8 mouse cellular contexts compared by ENCODE assay signal in the genomic region with DNA sequence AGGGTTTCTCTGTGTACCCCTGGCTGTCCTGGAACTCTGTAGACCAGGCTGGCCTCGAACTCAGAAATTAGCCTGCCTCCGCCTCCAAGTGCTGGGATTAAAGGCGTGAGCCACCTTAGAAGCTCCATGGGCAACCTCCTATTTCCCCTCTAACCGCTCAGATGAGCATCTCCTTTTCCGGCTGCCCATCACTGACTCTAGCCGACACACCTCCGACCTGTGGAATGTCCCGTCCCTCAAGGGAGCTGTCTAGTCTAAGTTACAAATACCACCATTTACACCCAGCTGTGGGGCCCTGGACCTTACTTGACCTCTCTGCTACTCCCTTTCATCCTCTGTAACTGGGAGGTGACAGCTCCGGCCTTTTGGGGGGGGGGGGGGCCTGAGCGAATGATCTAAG. TPM values are rescaled to one million over a fixed set of nuclear protein-coding genes. Genes with fewer than 3 reads are reported as not detected.
A peak's percentile ranks its signal among the peaks of the same experiment; 100 is the strongest.
DNase-seq lines count a peak whose midpoint lies in the region; ATAC-seq and TF ChIP-seq lines count a peak whose summit lies in the region.

No protein-coding gene starts in this region.

- no peak for TF ChIP-seq POLR2A in spleen, adult 2 months (IDR thresholded peaks at IDR 0.05; ENCODE audit: low read depth, low read length)
- TF ChIP-seq POLR2A in myocyte (IDR thresholded peaks at IDR 0.05; ENCODE audit: insufficient read length, low read depth): no peak

- no peaks in the 10 kb centered on the region; the same call in 1 of the 2 replicates for H3K36me3 ChIP-seq in spleen, adult 2 months (ENCODE audit: control insufficient read depth, insufficient read depth, low read length)
- H3K36me3 ChIP-seq in myocyte (ENCODE audit: control insufficient read depth, insufficient read depth): peaks cover 4% of the 10 kb centered on the region

- H3K4me3 ChIP-seq in spleen, adult 2 months (ENCODE audit: extremely low read depth, insufficient read depth, insufficient read length): peak overlapping the region; percentile 83; the same call in 1 of the 2 replicates
- H3K4me3 ChIP-seq in myocyte: peak overlapping the region; percentile 47

- peak overlapping the region; percentile 58 for H3ac ChIP-seq in myocyte (ENCODE audit: control insufficient read depth, insufficient read length)

- no peak for ATAC-seq in megakaryocyte progenitor cell, adult 5-6 weeks (replicated peaks; ENCODE audit: poor library complexity)

- H3K27ac ChIP-seq in spleen, adult 2 months (ENCODE audit: insufficient read depth, low read length): no peak overlapping the region

- H3K4me1 ChIP-seq in spleen, adult 2 months (ENCODE audit: control insufficient read depth, insufficient read depth, insufficient read length): no peaks in the 10 kb centered on the region; the same call in 1 of the 2 replicates

- no peaks in the 10 kb centered on the region for H3K27me3 ChIP-seq in spleen, adult 2 months (ENCODE audit: control insufficient read depth, insufficient read depth, low read length)
- H3K27me3 ChIP-seq in myocyte (ENCODE audit: control insufficient read depth, insufficient read depth, insufficient read length): no peaks in the 10 kb centered on the region

- DNase-seq in cerebellum, adult 8-10 months: peak; percentile 19
- DNase-seq in cerebellum, adult 18-20 months: no peak
- DNase-seq in spleen, adult 2 months (ENCODE audit: low read depth in 1 of 2, low spot score in 2 of 2): no peak
- DNase-seq in spleen, postnatal 36 days (ENCODE audit: low spot score in 2 of 2): no peak
- peak; percentile 38 for DNase-seq in induced T-regulatory cell, adult 2 months (ENCODE audit: low read depth)
- no peak for DNase-seq in urinary bladder, postnatal 25 days (ENCODE audit: low spot score)

- peaks cover 30% of the 10 kb centered on the region for H3K79me2 ChIP-seq in myocyte (ENCODE audit: control insufficient read depth, insufficient read depth)

- TF ChIP-seq CTCF in spleen, adult 2 months (IDR thresholded peaks at IDR 0.05; ENCODE audit: extremely low read depth, insufficient read depth, insufficient read length, insufficient replicate concordance): no peak

- WGBS in spleen, adult 2 months: 18% methylated on average over 10 of the region's 10 CpGs

- H3K4me2 ChIP-seq in myocyte (ENCODE audit: low read depth): peak overlapping the region; percentile 79

TF ChIP-seq in myocyte, 11 proteins besides CTCF, POLR2A, EP300 and RAD21:
- no peak for TF ChIP-seq MYOG (IDR thresholded peaks at IDR 0.05; ENCODE audit: control insufficient read depth in 1 of 3, insufficient read depth in 1 of 3, insufficient read length in 2 of 3, low read depth in 2 of 3)
- TF ChIP-seq REST (IDR thresholded peaks at IDR 0.05; ENCODE audit: insufficient read depth, insufficient read length): no peak
- TF ChIP-seq E2F4 (IDR thresholded peaks at IDR 0.05; ENCODE audit: insufficient read depth): no peak
- TF ChIP-seq TCF12 (IDR thresholded peaks at IDR 0.05; ENCODE audit: insufficient read depth, poor library complexity, severe bottlenecking): no peak

RNA-seq across cellular contexts. Expression of gene Rcc1l, which starts 0.9 kb away (rescaled TPM):
- polyA plus RNA-seq in spleen, adult 2 months (2012; rRNA removed): 10.7 and 12.0 TPM in 2 replicates
- 16.9 TPM for polyA plus RNA-seq in myocyte (2012; fragmentation: generic; extraction: Trizol)
- total RNA-seq in megakaryocyte progenitor cell, adult 5-6 weeks (2015): 10.6 and 11.1 TPM in 2 replicates
- total RNA-seq in megakaryocyte progenitor cell, adult 5-6 weeks (2017): 8.8 and 10.2 TPM in 2 replicates

RNA-seq across cellular contexts. Expression of gene Gtf2ird2, which starts 8.1 kb away (rescaled TPM):
- polyA plus RNA-seq in spleen, adult 2 months (2012; rRNA removed): 6.4 and 7.7 TPM in 2 replicates
- 4.8 TPM for polyA plus RNA-seq in myocyte (2012; fragmentation: generic; extraction: Trizol)
- 4.2 TPM in 2 replicates for total RNA-seq in megakaryocyte progenitor cell, adult 5-6 weeks (2015)
- 4.2 and 4.7 TPM in 2 replicates for total RNA-seq in megakaryocyte progenitor cell, adult 5-6 weeks (2017)

RNA-seq across cellular contexts. Expression of gene Ncf1, which starts 53.7 kb away (rescaled TPM):
- polyA plus RNA-seq in spleen, adult 2 months (2012; rRNA removed): 103 and 151 TPM in 2 replicates
- polyA plus RNA-seq in myocyte (2012; fragmentation: generic; extraction: Trizol): 1.4 TPM
- 139 and 150 TPM in 2 replicates for total RNA-seq in megakaryocyte progenitor cell, adult 5-6 weeks (2015)
- 155 and 185 TPM in 2 replicates for total RNA-seq in megakaryocyte progenitor cell, adult 5-6 weeks (2017)

Comparison
In these comparisons a context has a peak if more than half of its experiments do, and no peak if none do; other contexts are left out.
1. DNase-seq: peak in cerebellum, adult 8-10 months (single experiment) and induced T-regulatory cell, adult 2 months (single experiment); none in cerebellum, adult 18-20 months (0 of 2), spleen, adult 2 months (0 of 2), spleen, postnatal 36 days (0 of 2) and urinary bladder, postnatal 25 days (single experiment).
2. RNA of gene Ncf1, which starts 53.7 kb away (polyA plus RNA-seq): 103 to 151 TPM in spleen, adult 2 months; 1.4 TPM in myocyte (single experiment); every median in the first group is over 10 times any median in the second.